Mouse (Mus musculus): ENCODE measurements at regions not wholly inside any gene's neighbourhood (a gene's known extent, or its start where the extent isn't known, plus 50 kb on each side); places are given as distances from the start of the nearest gene placed in this dataset.

- no peak for TF ChIP-seq CTCF (conservative IDR thresholded peaks at IDR 0.05 in 1 of 2, IDR thresholded peaks at IDR 0.05 in 1 of 2; ENCODE audit: low read depth in 2 of 2, low read length in 2 of 2)
- no peak for TF ChIP-seq SIN3A (IDR thresholded peaks at IDR 0.05; ENCODE audit: low read length)
- TF ChIP-seq MXI1 (IDR thresholded peaks at IDR 0.05; ENCODE audit: low read depth, low read length) = no peak
- TF ChIP-seq MAX (IDR thresholded peaks at IDR 0.05; ENCODE audit: low read length) = no peak
- TF ChIP-seq POLR2A (IDR thresholded peaks at IDR 0.05; ENCODE audit: low read depth, low read length) = no peak
- TF ChIP-seq E2F4 (IDR thresholded peaks at IDR 0.05; ENCODE audit: insufficient replicate concordance, low read depth, low read length) = no peak
- no peak for TF ChIP-seq NRF1 (IDR thresholded peaks at IDR 0.05; ENCODE audit: low read depth, low read length)
Observed at GRCm38 (mm10) chr3:63569004-63569596, 85.4 kb upstream of the Gm34302 start.

Data from CH12.LX (cell line).